Mouse (Mus musculus) B cell, adult (primary cell): ENCODE measurements around the gene Gm45716. TPM values are rescaled to one million over a fixed set of nuclear protein-coding genes. Genes with fewer than 3 reads are reported as not detected.

Experiments used
- total RNA-seq: library from RNA; stranded (reverse); gene quantifications from 4 replicates; pipeline ENCODE4 v1.2.4, GENCODE M21; 2023; ENCODE audit not compliant: inconsistent age

The Gm45716 gene
- 1.5 to 2.1 TPM (median 2.0 TPM) in 4 replicates for total RNA-seq

DNA sequence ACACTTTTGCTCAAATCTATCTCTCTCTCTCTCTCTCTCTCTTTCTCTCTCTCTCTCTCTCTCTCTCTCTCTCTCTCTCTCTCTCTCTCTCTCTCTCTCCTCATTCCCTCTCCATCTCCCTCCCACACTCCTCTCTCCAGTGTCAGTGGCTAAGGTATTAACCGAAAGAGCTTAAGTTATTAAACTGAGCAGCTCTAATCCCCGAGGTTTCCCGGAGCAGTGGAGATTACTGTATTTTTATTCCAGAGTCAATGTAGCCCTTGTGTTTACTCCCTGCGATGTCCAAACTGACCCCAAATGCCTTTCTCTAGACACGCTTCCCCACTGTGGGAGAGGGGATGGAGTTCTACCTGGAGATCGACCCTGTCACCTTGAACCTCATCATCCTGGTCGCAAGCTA, at the start of gene Gm45716:
Gene Gm45716, plus strand, starts transcription at position 243 of the 400 bp plus-strand sequence.

GRCm38 (mm10) chr11:90249025-90249650, 61.7 kb downstream of the Gm45716 start, which contains the start of gene Mmd:
Gene Mmd (plus strand): TSS chr11:90249456.

Other genes with a start within 250 kb of the Gm45716 start
- 7.0 to 8.3 TPM (median 8.0 TPM) in 4 replicates for gene Pctp, start 184.8 kb upstream of the Gm45716 start, total RNA-seq
- 0.57 to 1.1 TPM (median 0.58 TPM) in 3 of 4 replicates, not detected in the other for gene Tmem100, start 157.3 kb upstream of the Gm45716 start, total RNA-seq
- 9.9 to 17.0 TPM (median 10.9 TPM) in 4 replicates for gene Mmd, start 61.8 kb downstream of the Gm45716 start, total RNA-seq
- gene Hlf, start 203.2 kb downstream of the Gm45716 start, total RNA-seq = 0.19 TPM in 1 of 4 replicates, not detected in the others